Mouse (Mus musculus): ENCODE results near the gene Cpne4. TPM values are rescaled to one million over a fixed set of nuclear protein-coding genes. Genes with fewer than 3 reads are reported as not detected.

The Cpne4 gene
- total RNA-seq, 2 experiments from 2014 or later: 148 to 152 TPM

GRCm38 (mm10) chr9:104845226-104845930 lies 298.3 kb downstream of the Cpne4 start:
- no peak for DNase-seq (ENCODE audit: low spot score in 2 of 2)
- no peak overlapping the region for H3K27ac ChIP-seq
- TF ChIP-seq CTCF (conservative IDR thresholded peaks at IDR 0.05): no peak
- H3K4me3 ChIP-seq: no peak overlapping the region

GRCm38 (mm10) chr9:104853701-104854100 lies 306.6 kb downstream of the Cpne4 start:
- DNase-seq (ENCODE audit: low spot score in 2 of 2): no peak
- Histone ChIP-seq H3K27ac (no peak overlapping the region), H3K4me3 (no peak overlapping the region)
- no peak for TF ChIP-seq CTCF (conservative IDR thresholded peaks at IDR 0.05)

- no peak for TF ChIP-seq CTCF (conservative IDR thresholded peaks at IDR 0.05)
- Histone ChIP-seq H3K4me3 (no peak overlapping the region), H3K27ac (no peak overlapping the region)
- no peak for DNase-seq (ENCODE audit: low spot score in 2 of 2)
Measured at GRCm38 (mm10) chr9:104854245-104854921, 307.3 kb downstream of the Cpne4 start.

GRCm38 (mm10) chr9:104865830-104866229 lies 318.7 kb downstream of the Cpne4 start:
- H3K4me3 ChIP-seq: no peak overlapping the region
- no peak for DNase-seq (ENCODE audit: low spot score in 2 of 2)
- TF ChIP-seq CTCF (conservative IDR thresholded peaks at IDR 0.05): no peak

GRCm38 (mm10) chr9:104872586-104872985 lies 325.5 kb downstream of the Cpne4 start:
- Histone ChIP-seq H3K4me3 (no peak overlapping the region), H3K27ac (no peak overlapping the region)
- TF ChIP-seq CTCF (conservative IDR thresholded peaks at IDR 0.05): no peak
- no peak for DNase-seq (ENCODE audit: low spot score in 2 of 2)

More at GRCm38 (mm10) chr9:104865830-104866229, 318.7 kb downstream of the Cpne4 start:
- H3K27ac ChIP-seq: no peak overlapping the region

GRCm38 (mm10) chr9:104874157-104874556 lies 327.1 kb downstream of the Cpne4 start:
- DNase-seq (ENCODE audit: low spot score in 2 of 2): no peak
- H3K27ac ChIP-seq: no peak overlapping the region
- TF ChIP-seq CTCF (conservative IDR thresholded peaks at IDR 0.05): no peak
- H3K4me3 ChIP-seq: no peak overlapping the region

- no peak overlapping the region for H3K27ac ChIP-seq
- H3K4me3 ChIP-seq: no peak overlapping the region
- no peak for TF ChIP-seq CTCF (conservative IDR thresholded peaks at IDR 0.05)
- no peak for DNase-seq (ENCODE audit: low spot score in 2 of 2)
Measured at GRCm38 (mm10) chr9:104877014-104877413, 329.9 kb downstream of the Cpne4 start.

GRCm38 (mm10) chr9:104878558-104878957 lies 331.5 kb downstream of the Cpne4 start:
- no peak overlapping the region for H3K4me3 ChIP-seq
- no peak for TF ChIP-seq CTCF (conservative IDR thresholded peaks at IDR 0.05)
- DNase-seq (ENCODE audit: low spot score in 2 of 2): no peak

GRCm38 (mm10) chr9:104890517-104890916 lies 343.4 kb downstream of the Cpne4 start:
- Histone ChIP-seq H3K27ac (no peak overlapping the region), H3K4me3 (no peak overlapping the region)
- no peak; the same call in 1 of the 2 replicates for TF ChIP-seq CTCF (conservative IDR thresholded peaks at IDR 0.05)
- DNase-seq (ENCODE audit: low spot score in 2 of 2): no peak

More at GRCm38 (mm10) chr9:104878558-104878957, 331.5 kb downstream of the Cpne4 start:
- H3K27ac ChIP-seq: no peak overlapping the region

- no peak for TF ChIP-seq CTCF (conservative IDR thresholded peaks at IDR 0.05)
- H3K4me3 ChIP-seq: no peak overlapping the region
- DNase-seq (ENCODE audit: low spot score in 2 of 2): no peak
- H3K27ac ChIP-seq: no peak overlapping the region
Measured at GRCm38 (mm10) chr9:104895360-104895759, 348.3 kb downstream of the Cpne4 start.

- H3K4me3 ChIP-seq: no peak overlapping the region
- TF ChIP-seq CTCF (conservative IDR thresholded peaks at IDR 0.05): no peak
- DNase-seq (ENCODE audit: low spot score in 2 of 2): no peak
- no peak overlapping the region for H3K27ac ChIP-seq
Measured at GRCm38 (mm10) chr9:104901118-104901517, 354.0 kb downstream of the Cpne4 start.

- DNase-seq (ENCODE audit: low spot score in 2 of 2): no peak
- TF ChIP-seq CTCF (conservative IDR thresholded peaks at IDR 0.05): no peak
- Histone ChIP-seq H3K4me3 (no peak overlapping the region), H3K27ac (no peak overlapping the region)
Measured at GRCm38 (mm10) chr9:104901827-104902226, 354.7 kb downstream of the Cpne4 start.

GRCm38 (mm10) chr9:104912686-104913085 lies 365.6 kb downstream of the Cpne4 start:
- TF ChIP-seq CTCF (conservative IDR thresholded peaks at IDR 0.05): no peak
- H3K4me3 ChIP-seq: no peak overlapping the region
- H3K27ac ChIP-seq: no peak overlapping the region
- no peak for DNase-seq (ENCODE audit: low spot score in 2 of 2)

GRCm38 (mm10) chr9:104913327-104913726 lies 366.2 kb downstream of the Cpne4 start:
- Histone ChIP-seq H3K27ac (no peak overlapping the region), H3K4me3 (no peak overlapping the region)
- no peak for DNase-seq (ENCODE audit: low spot score in 2 of 2)
- no peak for TF ChIP-seq CTCF (conservative IDR thresholded peaks at IDR 0.05)
